Mouse (Mus musculus): ENCODE results near the gene Gm26661. TPM values are rescaled to one million over a fixed set of nuclear protein-coding genes. Genes with fewer than 3 reads are reported as not detected.

Gm26661 gene
- total RNA-seq, 4 experiments from 2014 or later, result not detected

DNA sequence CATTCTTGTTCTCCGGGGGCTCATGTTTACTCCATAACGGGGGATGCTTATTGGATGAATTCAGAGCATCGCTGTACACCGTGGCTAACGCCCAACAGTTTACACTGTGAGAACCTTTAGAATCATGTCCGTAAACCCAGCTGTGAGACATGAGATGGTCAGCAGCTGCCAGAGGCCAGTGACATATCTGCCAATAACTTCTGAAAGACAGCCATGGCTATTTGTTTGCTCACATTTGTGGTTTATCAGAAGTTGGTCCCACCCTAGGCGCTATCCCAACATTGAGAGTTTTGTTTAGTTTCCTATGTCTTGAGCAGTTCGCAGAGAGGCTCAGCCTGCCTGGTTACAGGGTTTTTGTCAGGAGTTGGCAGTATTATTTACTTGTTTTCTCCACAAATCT, 30.0 kb downstream of the Gm26661 start:
- DNase-seq, result no peak

DNA sequence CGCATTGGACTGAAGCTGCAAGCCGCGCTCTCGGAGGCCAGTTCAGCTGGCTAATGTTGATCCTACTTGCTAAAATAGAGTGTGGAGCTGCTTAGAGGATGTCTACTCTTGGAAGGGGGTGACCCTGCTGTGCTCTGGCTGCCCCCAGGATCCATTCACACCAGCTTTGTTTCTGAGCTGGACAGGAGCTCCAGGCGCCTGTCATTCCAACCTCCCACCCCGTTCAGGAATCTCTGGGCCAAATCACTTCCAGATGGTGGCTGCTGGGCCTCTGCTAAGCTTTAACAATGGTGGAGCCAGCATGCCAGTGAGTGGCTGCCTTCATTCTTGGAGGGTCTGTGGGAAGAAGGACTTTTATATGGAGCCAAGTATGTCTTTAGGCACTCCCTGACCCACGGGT, 31.3 kb downstream of the Gm26661 start:
- no peak for DNase-seq

DNA sequence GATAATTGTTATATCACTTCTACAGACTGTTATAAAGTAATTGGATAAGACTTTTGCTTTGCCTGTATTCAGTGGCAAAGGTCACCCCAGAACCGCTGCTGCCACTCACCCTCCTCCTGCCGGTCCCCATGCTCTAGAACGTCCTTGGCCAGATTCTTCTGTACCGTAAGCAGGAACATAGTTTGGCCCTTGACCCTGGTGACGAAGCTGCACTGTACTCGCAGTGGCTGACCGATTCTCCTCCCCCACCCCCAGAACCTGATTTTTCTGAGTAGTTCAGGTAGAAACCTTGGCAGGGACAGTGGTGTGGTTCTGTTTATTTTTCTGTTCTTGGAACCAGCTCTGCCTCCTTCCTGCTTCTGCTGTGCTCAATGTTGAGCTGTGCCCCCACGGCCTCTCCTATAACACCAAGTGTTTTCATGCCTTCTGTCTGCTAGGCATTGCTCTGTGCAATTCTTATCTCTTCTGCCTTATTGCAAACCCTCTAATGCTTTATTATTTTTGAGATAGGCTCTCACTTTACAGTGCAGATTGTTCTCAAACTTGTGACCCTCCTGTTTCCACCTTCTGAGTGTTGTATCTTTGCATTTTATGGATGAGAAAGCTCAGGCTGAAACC, 33.4 kb downstream of the Gm26661 start:
- DNase-seq, result peak; percentile 75

DNA sequence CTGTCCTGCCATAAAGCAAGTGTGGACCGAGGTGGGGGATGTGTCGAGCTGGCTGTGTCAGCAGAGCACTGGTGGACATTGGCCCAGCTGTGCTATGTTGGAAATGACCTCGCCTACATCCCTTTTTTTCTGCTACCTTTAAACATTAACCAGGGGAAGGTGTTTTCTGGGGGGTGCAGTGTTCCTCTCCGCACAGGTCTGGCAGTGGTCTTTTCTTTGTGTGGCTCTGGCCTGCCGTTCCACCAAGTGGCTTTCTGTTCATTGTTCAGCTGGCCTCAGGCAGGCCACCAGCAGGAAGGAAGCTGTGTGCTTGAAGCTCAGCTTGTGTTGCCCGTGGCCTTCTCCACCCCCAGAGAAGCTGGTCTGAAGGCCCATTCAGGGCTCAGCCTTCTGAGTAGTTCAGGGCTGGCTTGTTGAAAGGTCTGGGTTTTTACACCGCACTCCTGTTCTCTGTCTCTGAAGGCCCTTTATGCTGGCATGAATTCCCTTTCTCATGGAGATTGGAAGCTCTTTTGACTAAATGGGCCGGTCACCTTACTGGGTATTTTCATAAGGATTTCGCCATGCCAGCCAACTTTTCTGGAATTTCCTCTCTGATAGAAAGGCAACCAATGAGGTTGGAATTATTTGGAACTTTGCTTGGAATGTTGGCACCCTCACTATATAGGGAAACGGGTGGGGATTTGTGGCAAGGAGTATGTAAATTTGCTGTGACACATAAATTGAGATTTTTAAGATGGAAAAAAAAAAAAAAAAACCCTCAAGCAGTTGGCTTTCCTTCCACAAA, 35.0 kb downstream of the Gm26661 start:
- no peak for DNase-seq

DNA sequence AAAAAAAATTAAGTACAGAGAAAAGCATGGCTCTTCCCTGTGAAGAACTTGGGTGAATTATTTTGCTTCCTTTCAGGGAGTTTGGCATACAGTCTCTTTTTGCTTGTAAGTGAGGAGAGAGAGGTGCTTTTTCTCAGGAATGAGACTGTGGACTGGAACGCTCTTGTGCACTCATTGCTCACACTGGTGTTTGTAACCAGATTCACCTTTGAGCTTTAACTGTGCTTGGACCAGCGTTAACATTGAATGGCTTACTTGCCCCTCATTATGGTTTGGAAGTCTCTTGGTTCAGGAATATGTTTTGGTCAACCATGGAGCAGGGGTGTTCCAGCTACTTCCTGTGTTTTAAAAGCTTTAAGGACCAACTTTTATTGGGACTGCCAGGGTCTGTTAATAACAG, 37.8 kb downstream of the Gm26661 start:
- DNase-seq, result no peak

DNA sequence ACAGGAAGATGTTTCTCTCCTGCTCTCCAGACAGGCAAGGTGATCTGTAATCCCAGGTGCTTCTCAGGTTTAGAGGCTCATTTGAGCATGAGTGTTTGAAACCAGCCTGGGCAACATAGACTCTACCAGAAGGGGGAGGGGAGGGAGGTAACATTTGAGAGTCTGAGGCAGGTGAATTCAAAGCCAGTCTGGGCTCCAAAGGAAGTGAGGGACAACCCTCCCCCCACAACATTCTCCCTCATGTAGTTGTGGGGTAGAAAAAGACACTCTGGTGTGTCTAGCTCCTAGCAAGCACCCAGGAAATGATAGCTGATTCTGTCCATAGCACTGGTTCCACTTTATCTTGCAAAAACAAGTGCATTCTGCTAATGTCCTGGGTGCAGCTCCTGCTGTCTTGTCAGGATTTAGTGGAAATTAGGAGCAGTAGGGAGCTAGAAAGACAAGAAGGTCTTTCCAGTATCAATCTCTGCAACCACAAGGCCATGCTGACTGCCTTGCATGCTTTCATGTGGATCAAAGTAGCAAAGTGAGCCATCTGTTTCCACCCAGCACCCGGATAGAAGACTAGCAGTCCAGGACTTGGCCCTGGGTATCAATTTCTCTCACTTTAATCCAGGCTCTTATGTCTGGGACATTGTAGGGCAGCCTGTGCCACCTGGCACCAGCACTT, 40.5 kb downstream of the Gm26661 start:
- DNase-seq, result peak; percentile 42

DNA sequence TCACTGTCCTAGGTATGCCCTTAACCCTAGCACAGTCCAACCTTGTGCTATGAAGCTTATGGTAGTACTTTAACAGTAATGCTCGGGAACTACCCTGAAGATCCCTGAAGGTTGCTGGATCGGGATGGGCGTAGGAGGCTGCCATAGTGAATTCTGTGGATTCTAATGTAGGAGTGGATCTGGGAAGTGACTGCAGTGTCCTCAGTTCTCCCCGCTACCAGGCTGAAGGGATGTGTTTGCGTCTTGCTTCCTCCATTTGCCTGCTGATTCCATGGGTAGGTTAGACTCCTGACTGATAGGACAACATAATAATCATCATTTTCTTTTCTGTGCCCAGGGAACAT, 41.0 kb downstream of the Gm26661 start:
- DNase-seq, result no peak

DNA sequence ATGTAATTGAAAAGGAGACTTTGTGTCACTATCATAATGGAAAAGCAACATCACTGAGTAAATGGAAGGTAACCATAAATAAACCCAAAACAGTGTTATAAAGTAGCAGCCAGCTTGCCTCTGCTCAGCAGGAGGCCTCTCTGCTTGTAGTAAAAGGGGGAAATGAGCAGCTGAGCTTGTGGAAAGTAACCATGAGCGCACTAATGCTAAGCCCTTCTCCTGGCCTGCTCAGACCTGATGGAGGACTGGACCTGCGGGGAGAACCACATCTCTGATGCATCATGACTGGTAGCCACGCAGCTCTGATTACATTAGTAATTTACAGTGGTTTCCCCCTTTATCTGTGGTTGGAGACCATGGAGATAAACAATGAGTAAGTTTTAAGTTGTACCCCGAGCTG, 42.1 kb downstream of the Gm26661 start:
- no peak for DNase-seq

DNA sequence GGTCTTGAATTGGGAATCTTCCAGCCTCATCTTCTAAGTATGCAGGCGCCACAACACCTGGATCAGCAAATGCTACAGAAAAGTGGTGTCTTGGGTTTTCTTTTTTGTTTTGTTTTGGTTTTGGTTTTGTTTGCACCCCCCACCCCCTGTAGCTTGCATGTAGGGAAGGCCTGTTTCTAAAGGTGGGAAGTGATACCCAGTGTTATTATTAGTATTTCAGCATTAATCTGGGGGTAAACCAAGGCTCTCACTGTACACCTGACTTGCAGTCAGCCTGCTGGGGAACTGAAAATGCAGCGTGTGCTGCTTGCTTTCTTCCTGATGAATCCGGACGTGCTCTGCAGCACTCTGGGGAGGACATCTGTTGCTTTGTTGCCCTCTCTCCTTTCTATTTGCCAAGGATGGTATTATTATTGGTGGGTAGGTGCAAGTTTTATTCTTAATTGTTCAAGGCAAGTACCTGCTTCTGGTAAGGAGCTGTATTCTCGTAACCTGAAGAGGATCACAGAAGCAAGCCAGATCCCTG, 47.2 kb downstream of the Gm26661 start:
- DNase-seq, result no peak

DNA sequence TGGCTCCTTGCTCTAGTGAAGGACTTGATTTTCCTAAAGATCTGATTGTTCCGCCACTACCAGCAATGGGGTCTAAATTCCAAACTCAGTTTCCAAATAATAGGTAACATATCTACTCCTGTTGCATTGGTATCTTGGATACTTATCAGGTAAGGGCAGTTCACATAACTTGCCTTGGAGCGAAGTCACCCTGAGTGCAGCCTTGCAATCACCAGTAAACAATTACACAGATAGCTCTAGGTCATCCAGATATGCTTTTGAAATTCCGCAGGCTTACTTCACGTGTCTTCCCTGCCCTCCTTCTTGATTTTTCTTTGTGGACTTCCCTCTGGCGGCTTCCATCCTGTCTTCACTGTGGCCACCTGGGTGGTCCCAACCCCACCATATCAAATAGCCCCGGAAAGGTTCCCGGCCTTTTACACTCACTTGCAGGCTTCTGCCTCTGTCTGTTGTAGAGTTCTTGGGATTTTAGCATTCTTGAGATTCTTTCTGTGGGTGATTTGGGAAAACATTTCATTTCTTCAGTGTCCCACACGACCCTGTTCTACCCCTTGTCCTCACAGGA, 48.6 kb downstream of the Gm26661 start:
- DNase-seq, result no peak

Other genes with a start within 250 kb of the Gm26661 start
- gene Gm3558, start 223.0 kb upstream of the Gm26661 start, total RNA-seq (2022), result under 1 TPM in 3 of 4 experiments, not detected in 1; 0.55 to 0.91 (median 0.80) TPM
- gene Gm10338, start 196.0 kb upstream of the Gm26661 start, total RNA-seq (2022), result not detected
- not detected for gene Gm10128, start 147.6 kb upstream of the Gm26661 start, total RNA-seq (2022)
- 10 to 100 TPM; 54.5 to 77.3 (median 65.8) TPM for gene Flnb, start 26.4 kb downstream of the Gm26661 start, total RNA-seq (2022)
- not detected for gene Gm45521, start 165.7 kb downstream of the Gm26661 start, total RNA-seq (2022)
- gene Dnase1l3, start 203.0 kb downstream of the Gm26661 start, total RNA-seq (2022), result under 1 TPM; 0.37 to 0.78 (median 0.55) TPM
- gene Abhd6, start 211.3 kb downstream of the Gm26661 start, total RNA-seq (2022), result 100 to 1,000 TPM in 2 of 4 experiments, 10 to 100 TPM in 2; 87.1 to 147 (median 102) TPM

Data from adrenal gland, adult 8-10 months (tissue).